Mouse (Mus musculus) ES-Bruce4 (cell line): ENCODE results near the gene Rpl22.

Source experiments
- CTCF ChIP-seq: IDR thresholded peaks from one replicate; pipeline ENCODE4 v1.8.1; 2011; ENCODE audit warnings: low read depth, low read length
- EP300 ChIP-seq: IDR thresholded peaks from 2 replicates; pipeline ENCODE4 v1.6.1; 2011; ENCODE audit warnings: low read depth, low read length; ENCODE audit not compliant: insufficient read depth
- POLR2A ChIP-seq: IDR thresholded peaks from one replicate; pipeline ENCODE4 v1.8.1; 2011; ENCODE audit warnings: low read length; ENCODE audit not compliant: insufficient read depth

DNA sequence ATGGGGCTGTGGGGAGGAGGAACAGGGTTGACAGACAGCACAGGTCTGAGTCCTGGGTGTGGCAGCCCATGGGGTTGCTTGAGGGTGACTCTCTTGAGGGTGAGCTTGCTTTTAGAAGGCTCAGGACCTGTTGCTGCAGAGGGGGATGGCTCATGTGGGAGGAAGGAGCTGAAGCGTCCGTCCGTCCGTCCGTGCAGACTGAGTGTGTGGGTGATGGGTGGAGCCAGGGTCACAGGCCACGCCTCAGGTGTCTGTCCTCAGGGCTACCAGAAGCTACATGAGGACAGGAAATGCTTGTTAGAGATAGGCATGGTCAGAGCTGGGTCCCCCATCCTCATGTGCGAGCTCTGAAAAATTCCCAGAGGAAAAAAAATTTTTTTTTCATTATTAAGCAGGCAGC is 19.1 kb downstream of the Rpl22 start:
- TF ChIP-seq POLR2A (no peak), CTCF (no peak), EP300 (0 out of 2 replicates have a peak, but pooled peaks have one; percentile 1)
